ENCODE assay signal across 16 mouse cellular contexts in genomic region chr9:37537658-37538250, GRCm38 (mm10). TPM values are rescaled to one million over a fixed set of nuclear protein-coding genes. Genes with fewer than 3 reads are reported as not detected.
DNase-seq lines count a peak whose midpoint lies in the region; ATAC-seq lines count a peak whose summit lies in the region.
"Had no signal": no experiment of that assay in that cellular context is flagged by ENCODE, and none has a peak within 500 bp of the region (broad histone marks: within the 10 kb centered on the region; RNA-seq: fewer than 3 reads in every experiment).

No protein-coding gene starts in this region.

- peak overlapping the region; percentile 16 to 24; a peak in 1 of 4 replicates for H3K27ac ChIP-seq in heart, embryonic 14.5 days (replicated peaks in 1 of 2; ENCODE audit: control insufficient read depth in 1 of 2, insufficient read depth in 1 of 2, low read depth in 2 of 2, low read length in 2 of 2)
- H3K27ac ChIP-seq in liver, embryonic 15.5 days (replicated peaks), result no peak overlapping the region
- H3K27ac ChIP-seq in liver, embryonic 12.5 days, result no peak overlapping the region
- H3K27ac ChIP-seq: embryonic facial prominence, embryonic 10.5 days; hindbrain, postnatal 0 days; limb, embryonic 15.5 days had no signal

- WGBS in heart, embryonic 14.5 days, result 48% methylated on average over 5 of the region's 5 CpGs
- WGBS in liver, embryonic 15.5 days (ENCODE audit: insufficient replicate concordance), result 61% methylated on average over 5 of the region's 5 CpGs
- WGBS in liver, embryonic 12.5 days (ENCODE audit: insufficient replicate concordance), result 33% methylated on average over 5 of the region's 5 CpGs

- H3K36me3 ChIP-seq in heart, embryonic 14.5 days (ENCODE audit: control insufficient read depth, insufficient read depth, low read length), result peaks cover 17% of the 10 kb centered on the region; the same call in 1 of the 2 replicates
- no peaks in the 10 kb centered on the region for H3K36me3 ChIP-seq in liver, embryonic 15.5 days (replicated peaks)
- H3K36me3 ChIP-seq in liver, embryonic 12.5 days, result no peaks in the 10 kb centered on the region
- H3K36me3 ChIP-seq: embryonic facial prominence, embryonic 10.5 days; limb, embryonic 15.5 days had no signal

- peaks cover 6 to 15% of the 10 kb centered on the region in 2 experiments for H3K4me1 ChIP-seq in heart, embryonic 14.5 days (ENCODE audit: control insufficient read depth in 2 of 2, insufficient read depth in 2 of 2, low read length in 2 of 2)
- H3K4me1 ChIP-seq in liver, embryonic 15.5 days (replicated peaks), result no peaks in the 10 kb centered on the region
- no peaks in the 10 kb centered on the region for H3K4me1 ChIP-seq in liver, embryonic 12.5 days

- no peak overlapping the region for H3K4me3 ChIP-seq in heart, embryonic 14.5 days (ENCODE audit: control insufficient read depth in 1 of 2, insufficient read depth in 1 of 2, low read depth in 1 of 2, low read length in 2 of 2)
- H3K4me3 ChIP-seq in liver, embryonic 15.5 days (replicated peaks), result no peak overlapping the region
- no peak overlapping the region for H3K4me3 ChIP-seq in liver, embryonic 12.5 days
- H3K4me3 ChIP-seq: embryonic facial prominence, embryonic 10.5 days; erythroblast, embryonic 14.5 days; limb, embryonic 15.5 days had no signal

- H3K9ac ChIP-seq in heart, embryonic 14.5 days (ENCODE audit: low read length), result no peak overlapping the region
- H3K9ac ChIP-seq in liver, embryonic 15.5 days, result no peak overlapping the region
- H3K9ac ChIP-seq in liver, embryonic 12.5 days, result no peak overlapping the region
- H3K9ac ChIP-seq: limb, embryonic 15.5 days had no signal

- no peak for ATAC-seq in heart, embryonic 14.5 days (ENCODE audit: insufficient number of reproducible peaks, insufficient read depth, low FRiP score, low read depth)
- 0 out of 2 replicates have a peak, but pooled peaks have one; percentile 7 for ATAC-seq in liver, embryonic 15.5 days (ENCODE audit: insufficient read depth)
- no peak for ATAC-seq in liver, embryonic 12.5 days
- 0 out of 2 replicates have a peak, but pooled peaks have one; percentile 31 for ATAC-seq in granulocyte monocyte progenitor cell, adult 5-6 weeks (replicated peaks; ENCODE audit: poor library complexity, severe bottlenecking)
- ATAC-seq: forebrain, embryonic 16.5 days; hindbrain, postnatal 0 days had no signal

- no peaks in the 10 kb centered on the region for H3K9me3 ChIP-seq in heart, embryonic 14.5 days (ENCODE audit: control insufficient read depth, low read length)
- H3K9me3 ChIP-seq in liver, embryonic 15.5 days (replicated peaks), result no peaks in the 10 kb centered on the region
- H3K9me3 ChIP-seq in liver, embryonic 12.5 days (replicated peaks), result no peaks in the 10 kb centered on the region
- H3K9me3 ChIP-seq: embryonic facial prominence, embryonic 10.5 days; limb, embryonic 15.5 days had no signal

- no peaks in the 10 kb centered on the region for H3K27me3 ChIP-seq in heart, embryonic 14.5 days (ENCODE audit: control insufficient read depth, insufficient read depth, low read length)
- H3K27me3 ChIP-seq in liver, embryonic 15.5 days, result peaks cover 17% of the 10 kb centered on the region; the same call in 1 of the 2 replicates
- H3K27me3 ChIP-seq in liver, embryonic 12.5 days (replicated peaks), result peaks cover 45% of the 10 kb centered on the region; the same call in 1 of the 2 replicates
- H3K27me3 ChIP-seq: CH12.LX had no signal

- no peak overlapping the region for H3K4me2 ChIP-seq in heart, embryonic 14.5 days (ENCODE audit: low read length)
- H3K4me2 ChIP-seq in liver, embryonic 15.5 days, result no peak overlapping the region
- no peak overlapping the region for H3K4me2 ChIP-seq in liver, embryonic 12.5 days
- H3K4me2 ChIP-seq: limb, embryonic 15.5 days had no signal

- no peak for DNase-seq in heart, adult 18-20 months
- peak; percentile 16 for DNase-seq in lung, postnatal 25 days (ENCODE audit: low spot score)
- no peak for DNase-seq in layer of hippocampus, postnatal 14 days (ENCODE audit: low spot score in 2 of 2)
- DNase-seq: cerebellum, postnatal 10 days had no signal

RNA-seq across cellular contexts. Expression of gene Vsig2, which starts 1.3 kb away (rescaled TPM):
- 0.74 and 1.6 TPM in 2 replicates for polyA plus RNA-seq in heart, embryonic 14.5 days (2014; fragmentation: Nextera tagmentation; extraction: Ambion mirVana)
- 1 to 10 TPM; 3.9 to 4.9 TPM for total RNA-seq in heart, adult 18-20 months (2021)
- polyA plus RNA-seq in liver, embryonic 15.5 days (2015; fragmentation: Nextera tagmentation; extraction: Ambion mirVana), result 0.29 and 0.32 TPM in 2 replicates
- 0.29 and 0.76 TPM in 2 replicates for polyA plus RNA-seq in liver, embryonic 12.5 days (2016; fragmentation: Nextera tagmentation; extraction: Ambion mirVana)
- 3.1 TPM in 1 of 2 replicates, not detected in the other for total RNA-seq in granulocyte monocyte progenitor cell, adult 5-6 weeks (2014; fragmentation: Nextera tagmentation)
- not detected in 2 replicates for total RNA-seq in granulocyte monocyte progenitor cell, adult 5-6 weeks (2017)
- 1 to 10 TPM; 3.5 to 6.2 TPM for total RNA-seq in layer of hippocampus, postnatal 14 days (2021)
- total RNA-seq: CH12.LX; megakaryocyte-erythroid progenitor cell, adult 5-6 weeks; monocyte, adult 5-6 weeks had no signal
- polyA plus RNA-seq: erythroblast, embryonic 14.5 days had no signal

RNA-seq across cellular contexts. Expression of gene Esam, which starts 9.9 kb away (rescaled TPM):
- 78.2 and 81.9 TPM in 2 replicates for polyA plus RNA-seq in heart, embryonic 14.5 days (2014; fragmentation: Nextera tagmentation; extraction: Ambion mirVana)
- 10 to 100 TPM; 67.1 to 69.5 TPM for total RNA-seq in heart, adult 18-20 months (2021)
- polyA plus RNA-seq in liver, embryonic 15.5 days (2015; fragmentation: Nextera tagmentation; extraction: Ambion mirVana), result 14.5 and 17.9 TPM in 2 replicates
- polyA plus RNA-seq in liver, embryonic 12.5 days (2016; fragmentation: Nextera tagmentation; extraction: Ambion mirVana), result 22.0 and 22.8 TPM in 2 replicates
- total RNA-seq in granulocyte monocyte progenitor cell, adult 5-6 weeks (2014; fragmentation: Nextera tagmentation), result not detected in 2 replicates
- total RNA-seq in granulocyte monocyte progenitor cell, adult 5-6 weeks (2017), result not detected in 2 replicates
- 10 to 100 TPM; 26.9 to 27.8 TPM for total RNA-seq in layer of hippocampus, postnatal 14 days (2021)
- total RNA-seq: monocyte, adult 5-6 weeks had no signal
- polyA plus RNA-seq: erythroblast, embryonic 14.5 days had no signal

RNA-seq across cellular contexts. Expression of gene Nrgn, which starts 14.9 kb away (rescaled TPM):
- polyA plus RNA-seq in heart, embryonic 14.5 days (2014; fragmentation: Nextera tagmentation; extraction: Ambion mirVana), result 3.5 and 3.8 TPM in 2 replicates
- 1 to 10 TPM; 5.7 to 6.2 TPM for total RNA-seq in heart, adult 18-20 months (2021)
- polyA plus RNA-seq in liver, embryonic 15.5 days (2015; fragmentation: Nextera tagmentation; extraction: Ambion mirVana), result 5.4 and 6.2 TPM in 2 replicates
- polyA plus RNA-seq in liver, embryonic 12.5 days (2016; fragmentation: Nextera tagmentation; extraction: Ambion mirVana), result 20.6 and 23.4 TPM in 2 replicates
- 4.3 and 12.5 TPM in 2 replicates for total RNA-seq in granulocyte monocyte progenitor cell, adult 5-6 weeks (2014; fragmentation: Nextera tagmentation)
- 1.2 and 1.9 TPM in 2 replicates for total RNA-seq in granulocyte monocyte progenitor cell, adult 5-6 weeks (2017)
- total RNA-seq in layer of hippocampus, postnatal 14 days (2021), result 1,000 to 10,000 TPM; 1,609 to 1,636 TPM

RNA-seq across cellular contexts. Expression of gene Siae, which starts 17.7 kb away (rescaled TPM):
- 12.0 and 12.7 TPM in 2 replicates for polyA plus RNA-seq in heart, embryonic 14.5 days (2014; fragmentation: Nextera tagmentation; extraction: Ambion mirVana)
- total RNA-seq in heart, adult 18-20 months (2021), result 1 to 10 TPM; 8.3 to 9.1 TPM
- polyA plus RNA-seq in liver, embryonic 15.5 days (2015; fragmentation: Nextera tagmentation; extraction: Ambion mirVana), result 5.6 and 6.4 TPM in 2 replicates
- 5.6 and 5.7 TPM in 2 replicates for polyA plus RNA-seq in liver, embryonic 12.5 days (2016; fragmentation: Nextera tagmentation; extraction: Ambion mirVana)
- total RNA-seq in granulocyte monocyte progenitor cell, adult 5-6 weeks (2014; fragmentation: Nextera tagmentation), result 11.0 and 16.9 TPM in 2 replicates
- 10.3 and 10.8 TPM in 2 replicates for total RNA-seq in granulocyte monocyte progenitor cell, adult 5-6 weeks (2017)
- 10 to 100 TPM; 12.1 to 14.0 TPM for total RNA-seq in layer of hippocampus, postnatal 14 days (2021)
- polyA plus RNA-seq: erythroblast, embryonic 14.5 days had no signal

RNA-seq across cellular contexts. Expression of gene Msantd2, which starts 48.6 kb away (rescaled TPM):
- polyA plus RNA-seq in heart, embryonic 14.5 days (2014; fragmentation: Nextera tagmentation; extraction: Ambion mirVana), result 13.8 and 17.5 TPM in 2 replicates
- 1 to 10 TPM; 5.9 to 7.9 TPM for total RNA-seq in heart, adult 18-20 months (2021)
- polyA plus RNA-seq in liver, embryonic 15.5 days (2015; fragmentation: Nextera tagmentation; extraction: Ambion mirVana), result 3.6 and 5.0 TPM in 2 replicates
- 11.3 and 11.8 TPM in 2 replicates for polyA plus RNA-seq in liver, embryonic 12.5 days (2016; fragmentation: Nextera tagmentation; extraction: Ambion mirVana)
- 24.7 and 30.4 TPM in 2 replicates for total RNA-seq in granulocyte monocyte progenitor cell, adult 5-6 weeks (2014; fragmentation: Nextera tagmentation)
- total RNA-seq in granulocyte monocyte progenitor cell, adult 5-6 weeks (2017), result 20.6 and 31.1 TPM in 2 replicates
- 10 to 100 TPM; 22.3 to 22.7 TPM for total RNA-seq in layer of hippocampus, postnatal 14 days (2021)

Comparison
In these comparisons a context has a peak if more than half of its experiments do, and no peak if none do; other contexts are left out.
1. ATAC-seq: peak in liver, embryonic 15.5 days (single experiment) and granulocyte monocyte progenitor cell, adult 5-6 weeks (single experiment); none in heart, embryonic 14.5 days (single experiment) and liver, embryonic 12.5 days (single experiment).
2. H3K27ac ChIP-seq: peak in heart, embryonic 14.5 days (2 of 2); none in liver, embryonic 15.5 days (single experiment) and liver, embryonic 12.5 days (single experiment).
3. RNA of gene Esam, which starts 9.9 kb away (total RNA-seq): 67.1 to 69.5 TPM in heart, adult 18-20 months and 26.9 to 27.8 TPM in layer of hippocampus, postnatal 14 days; not detected in granulocyte monocyte progenitor cell, adult 5-6 weeks; every median in the first group is over 10 times any median in the second.
4. RNA of gene Nrgn, which starts 14.9 kb away (total RNA-seq): 1,609 to 1,636 TPM in layer of hippocampus, postnatal 14 days; 5.7 to 6.2 TPM in heart, adult 18-20 months and 1.2 to 12.5 TPM in granulocyte monocyte progenitor cell, adult 5-6 weeks; every median in the first group is over 100 times any median in the second.